Mouse (Mus musculus) CH12.LX (cell line): ENCODE measurements around the gene Agpat2.
A peak's percentile ranks its signal among the peaks of the same experiment; 100 is the strongest.

Experiments
- CTCF ChIP-seq, 2 experiments: IDR thresholded peaks in 1 of 2; conservative IDR thresholded peaks in 1 of 2; 2 replicates each; pipeline ENCODE4 v1.5.1; 2011 to 2012; ENCODE audit warnings: low read depth in 2 of 2, low read length in 2 of 2, improper control_type of control experiment in 1 of 2, inconsistent platforms in 1 of 2, mild to moderate bottlenecking in 1 of 2, moderate library complexity in 1 of 2
- POLR2A ChIP-seq: IDR thresholded peaks from 2 replicates; pipeline ENCODE4 v1.6.1; 2011; ENCODE audit warnings: low read depth, mild to moderate bottlenecking, improper control_type of control experiment, low read length
- TCF12 ChIP-seq: IDR thresholded peaks from 2 replicates; pipeline ENCODE4 v1.6.1; 2014; ENCODE audit warnings: low read depth, mild to moderate bottlenecking, inconsistent platforms, low read length, improper control_type of control experiment

- no peak; the same call in 1 of the 2 replicates for TF ChIP-seq POLR2A
- TF ChIP-seq TCF12, result no peak
- TF ChIP-seq CTCF (conservative IDR thresholded peaks at IDR 0.05 in 1 of 2, IDR thresholded peaks at IDR 0.05 in 1 of 2; ENCODE audit: low read depth in 2 of 2, low read length in 2 of 2), result peak in 1 of 2 experiments; percentile 7; a peak in 1 of 4 replicates
Measured at GRCm38 (mm10) chr2:26638572-26638971, 34.4 kb upstream of the Agpat2 start.
